Mouse (Mus musculus): ENCODE measurements at regions not wholly inside any gene's neighbourhood (a gene's known extent, or its start where the extent isn't known, plus 50 kb on each side); places are given as distances from the start of the nearest gene placed in this dataset.

GRCm38 (mm10) chr5:133686206-133686605 is 413.3 kb upstream of the Castor2 start:
- TF ChIP-seq POLR2A (IDR thresholded peaks at IDR 0.05; ENCODE audit: low read depth, low read length) (no peak), CTCF (conservative IDR thresholded peaks at IDR 0.05; ENCODE audit: insufficient read depth, insufficient read length, low read depth, low read length) (no peak)
- Histone ChIP-seq H3K27me3 (replicated peaks; ENCODE audit: control insufficient read depth, insufficient read depth, low read length) (no peaks in the 10 kb centered on the region), H3K4me1 (ENCODE audit: control insufficient read depth, insufficient read depth, low read length) (no peaks in the 10 kb centered on the region), H3K4me3 (ENCODE audit: insufficient read depth, low read depth, low read length) (no peak overlapping the region), H3K27ac (ENCODE audit: insufficient read depth, low read depth, low read length) (no peak overlapping the region), H3K36me3 (ENCODE audit: control insufficient read depth, insufficient read depth, low read length) (no peaks in the 10 kb centered on the region)
- DNase-seq = no peak
- 84% methylated on average over 2 of the region's 2 CpGs for WGBS

GRCm38 (mm10) chr5:133683021-133683420 is 416.5 kb upstream of the Castor2 start:
- no peak overlapping the region for H3K27ac ChIP-seq (ENCODE audit: insufficient read depth, low read depth, low read length)
- DNase-seq = no peak
- H3K27me3 ChIP-seq (replicated peaks; ENCODE audit: control insufficient read depth, insufficient read depth, low read length) = no peaks in the 10 kb centered on the region
- 23% methylated on average over 10 of the region's 10 CpGs for WGBS
- no peak overlapping the region for H3K4me3 ChIP-seq (ENCODE audit: insufficient read depth, low read depth, low read length)
- H3K4me1 ChIP-seq (ENCODE audit: control insufficient read depth, insufficient read depth, low read length) = no peaks in the 10 kb centered on the region
- TF ChIP-seq POLR2A (IDR thresholded peaks at IDR 0.05; ENCODE audit: low read depth, low read length) (no peak), CTCF (conservative IDR thresholded peaks at IDR 0.05; ENCODE audit: insufficient read depth, insufficient read length, low read depth, low read length) (no peak)
- H3K36me3 ChIP-seq (ENCODE audit: control insufficient read depth, insufficient read depth, low read length) = no peaks in the 10 kb centered on the region

DNA sequence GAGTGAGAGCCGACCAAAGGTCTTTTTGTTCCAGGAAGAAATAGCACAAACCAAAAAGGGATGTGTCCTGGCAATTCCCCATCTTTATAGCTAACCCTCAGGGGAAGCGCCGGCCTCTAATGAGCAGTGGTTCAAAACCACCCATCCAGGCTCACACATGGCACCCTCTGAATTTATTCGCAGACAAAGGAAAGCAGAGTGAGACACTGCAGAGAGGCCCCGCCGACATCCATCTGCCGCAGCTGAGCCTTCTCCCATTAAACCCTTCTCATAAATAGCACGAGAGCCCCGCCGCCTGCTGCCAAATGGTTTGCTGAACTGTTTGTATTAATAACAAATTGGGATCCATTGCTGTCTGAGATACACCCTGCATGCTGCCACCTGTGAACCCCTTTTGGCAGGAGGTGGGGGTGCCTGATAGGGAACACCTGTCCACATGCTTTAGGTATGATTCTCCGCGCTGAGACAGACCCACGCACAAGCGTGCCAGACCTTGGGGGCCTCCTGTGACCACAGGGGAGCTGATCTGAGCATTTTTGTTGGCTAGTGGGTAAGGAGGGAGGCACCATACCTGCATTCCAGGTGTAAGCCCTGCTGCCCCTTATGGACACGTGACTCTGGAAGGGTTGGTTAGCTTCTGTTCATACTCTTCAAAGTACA is 422.6 kb upstream of the Castor2 start:
- no peaks in the 10 kb centered on the region for H3K27me3 ChIP-seq (replicated peaks; ENCODE audit: control insufficient read depth, insufficient read depth, low read length)
- DNase-seq = no peak
- H3K4me3 ChIP-seq (ENCODE audit: insufficient read depth, low read depth, low read length) = no peak overlapping the region
- TF ChIP-seq CTCF (conservative IDR thresholded peaks at IDR 0.05; ENCODE audit: insufficient read depth, insufficient read length, low read depth, low read length) = no peak
- H3K36me3 ChIP-seq (ENCODE audit: control insufficient read depth, insufficient read depth, low read length) = no peaks in the 10 kb centered on the region
- 77% methylated on average over 15 of the region's 15 CpGs for WGBS
- no peaks in the 10 kb centered on the region for H3K4me1 ChIP-seq (ENCODE audit: control insufficient read depth, insufficient read depth, low read length)
- no peak overlapping the region for H3K27ac ChIP-seq (ENCODE audit: insufficient read depth, low read depth, low read length)

- WGBS = 71% methylated on average over 3 of the region's 3 CpGs
- no peak for DNase-seq
- no peaks in the 10 kb centered on the region for H3K36me3 ChIP-seq (ENCODE audit: control insufficient read depth, insufficient read depth, low read length)
- no peaks in the 10 kb centered on the region for H3K4me1 ChIP-seq (ENCODE audit: control insufficient read depth, insufficient read depth, low read length)
- no peaks in the 10 kb centered on the region for H3K27me3 ChIP-seq (replicated peaks; ENCODE audit: control insufficient read depth, insufficient read depth, low read length)
- no peak for TF ChIP-seq POLR2A (IDR thresholded peaks at IDR 0.05; ENCODE audit: low read depth, low read length)
- no peak for TF ChIP-seq CTCF (conservative IDR thresholded peaks at IDR 0.05; ENCODE audit: insufficient read depth, insufficient read length, low read depth, low read length)
- H3K27ac ChIP-seq (ENCODE audit: insufficient read depth, low read depth, low read length) = no peak overlapping the region
- H3K4me3 ChIP-seq (ENCODE audit: insufficient read depth, low read depth, low read length) = no peak overlapping the region
Measured at GRCm38 (mm10) chr5:133675636-133676035, 423.9 kb upstream of the Castor2 start.

GRCm38 (mm10) chr5:133666473-133666872 is 433.0 kb upstream of the Castor2 start:
- Histone ChIP-seq H3K36me3 (ENCODE audit: control insufficient read depth, insufficient read depth, low read length) (no peaks in the 10 kb centered on the region), H3K27ac (ENCODE audit: insufficient read depth, low read depth, low read length) (no peak overlapping the region), H3K4me1 (ENCODE audit: control insufficient read depth, insufficient read depth, low read length) (no peaks in the 10 kb centered on the region), H3K27me3 (replicated peaks; ENCODE audit: control insufficient read depth, insufficient read depth, low read length) (no peaks in the 10 kb centered on the region), H3K4me3 (ENCODE audit: insufficient read depth, low read depth, low read length) (no peak overlapping the region)
- peak; percentile 36; the same call in 1 of the 2 replicates for TF ChIP-seq CTCF (conservative IDR thresholded peaks at IDR 0.05; ENCODE audit: insufficient read depth, insufficient read length, low read depth, low read length)
- no peak for TF ChIP-seq POLR2A (IDR thresholded peaks at IDR 0.05; ENCODE audit: low read depth, low read length)
- WGBS = 44% methylated on average over 6 of the region's 6 CpGs
- peak; percentile 13 for DNase-seq

GRCm38 (mm10) chr5:133662474-133663256 is 436.8 kb upstream of the Castor2 start:
- H3K27ac ChIP-seq (ENCODE audit: insufficient read depth, low read depth, low read length) = no peak overlapping the region
- DNase-seq = no peak
- H3K36me3 ChIP-seq (ENCODE audit: control insufficient read depth, insufficient read depth, low read length) = no peaks in the 10 kb centered on the region
- H3K4me3 ChIP-seq (ENCODE audit: insufficient read depth, low read depth, low read length) = no peak overlapping the region
- no peaks in the 10 kb centered on the region for H3K4me1 ChIP-seq (ENCODE audit: control insufficient read depth, insufficient read depth, low read length)
- TF ChIP-seq POLR2A (IDR thresholded peaks at IDR 0.05; ENCODE audit: low read depth, low read length) (no peak), CTCF (conservative IDR thresholded peaks at IDR 0.05; ENCODE audit: insufficient read depth, insufficient read length, low read depth, low read length) (no peak)
- WGBS = 88% methylated on average over 7 of the region's 7 CpGs
- no peaks in the 10 kb centered on the region for H3K27me3 ChIP-seq (replicated peaks; ENCODE audit: control insufficient read depth, insufficient read depth, low read length)

DNA sequence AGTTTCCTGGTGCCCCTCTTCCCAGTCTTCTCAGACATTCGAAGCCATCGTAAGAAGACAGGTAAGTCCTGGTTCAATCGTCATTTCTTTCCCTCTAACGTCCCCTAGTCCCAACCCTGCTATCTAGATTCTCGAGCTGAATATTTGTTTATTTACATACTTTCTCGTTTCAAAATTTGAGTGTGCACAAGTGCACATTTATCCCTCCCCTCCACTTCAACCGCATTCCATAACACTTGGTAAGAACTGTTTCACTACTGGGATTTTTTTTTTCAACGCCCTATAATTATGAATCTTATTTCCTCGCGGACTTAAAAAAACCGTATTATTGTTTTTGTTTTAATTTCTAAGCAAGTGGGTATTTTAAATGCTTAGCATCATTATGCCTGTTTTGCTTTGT is 439.2 kb upstream of the Castor2 start:
- 86% methylated on average over 11 of the region's 11 CpGs for WGBS
- no peaks in the 10 kb centered on the region for H3K4me1 ChIP-seq (ENCODE audit: control insufficient read depth, insufficient read depth, low read length)
- no peaks in the 10 kb centered on the region for H3K27me3 ChIP-seq (replicated peaks; ENCODE audit: control insufficient read depth, insufficient read depth, low read length)
- DNase-seq = no peak
- H3K27ac ChIP-seq (ENCODE audit: insufficient read depth, low read depth, low read length) = no peak overlapping the region
- no peak for TF ChIP-seq CTCF (conservative IDR thresholded peaks at IDR 0.05; ENCODE audit: insufficient read depth, insufficient read length, low read depth, low read length)
- no peak for TF ChIP-seq POLR2A (IDR thresholded peaks at IDR 0.05; ENCODE audit: low read depth, low read length)
- no peaks in the 10 kb centered on the region for H3K36me3 ChIP-seq (ENCODE audit: control insufficient read depth, insufficient read depth, low read length)
- H3K4me3 ChIP-seq (ENCODE audit: insufficient read depth, low read depth, low read length) = no peak overlapping the region
